Mouse (Mus musculus): Measurements from ENCODE around the gene Olfr678.
"Not testable (repeated sequence)": the region's sequence is repeated elsewhere in the genome, so short reads cannot be mapped to it uniquely, and the experiment has no call there.

Olfr678 gene

GRCm38 (mm10) chr7:105064175-105064574, at the start of gene Olfr678:
Gene Olfr678, plus strand, starts transcription at chr7:105064475.
- no peak for DNase-seq (ENCODE audit: low read depth, low spot score)

DNA sequence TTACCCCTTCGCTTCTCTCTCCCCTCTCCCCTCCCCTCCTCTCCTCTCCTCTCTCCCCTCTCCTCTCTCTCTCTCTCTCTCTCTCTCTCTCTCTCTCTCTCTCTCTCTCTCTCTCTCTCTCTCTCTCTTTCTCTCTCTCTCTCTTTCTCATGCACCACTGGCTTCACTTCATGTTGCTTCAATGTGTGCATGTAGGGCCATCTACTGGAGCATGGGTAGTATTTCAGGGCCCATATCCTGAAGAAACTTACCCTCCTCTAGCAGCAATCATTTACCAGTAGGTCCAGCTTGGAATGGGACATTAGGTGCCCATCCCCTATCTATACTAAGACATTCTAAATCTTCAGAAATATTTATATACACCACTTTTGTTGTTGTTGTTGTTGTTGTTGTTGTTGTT, 41.7 kb upstream of the Olfr678 start:
- no peak for DNase-seq (ENCODE audit: low read depth, low spot score)

GRCm38 (mm10) chr7:105028360-105028759, 35.9 kb upstream of the Olfr678 start, which contains the start of gene Olfr675:
Gene Olfr675, minus strand, starts transcription at chr7:105028460.
- DNase-seq (ENCODE audit: low read depth, low spot score): no peak

- no peak for DNase-seq (ENCODE audit: low read depth, low spot score)
These were observed 31.9 kb upstream of the Olfr678 start, which contains the start of gene Olfr676 for GRCm38 (mm10) chr7:105032398-105032797. Gene Olfr676, plus strand, starts transcription at chr7:105032698.

DNA sequence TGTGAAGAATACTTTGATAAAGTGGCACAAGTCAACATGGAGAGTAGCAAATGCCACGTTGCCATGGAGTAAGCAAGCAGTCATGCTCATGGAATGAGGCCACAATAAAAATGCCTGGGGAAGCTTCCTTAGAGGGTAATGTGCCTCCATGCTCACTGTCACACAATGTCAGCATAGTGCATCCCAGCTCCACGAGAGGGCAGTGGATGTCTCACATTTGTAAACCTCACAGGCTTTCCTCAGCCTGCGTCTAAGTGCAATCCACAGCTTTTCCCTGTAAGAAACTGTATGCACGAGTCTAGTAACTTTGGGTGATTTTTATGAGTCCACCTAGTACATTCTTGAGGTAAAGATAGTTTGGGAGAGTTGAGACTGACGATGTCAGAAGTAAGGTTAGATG, 30.4 kb upstream of the Olfr678 start:
- DNase-seq (ENCODE audit: low read depth, low spot score): not testable (repeated sequence)

DNA sequence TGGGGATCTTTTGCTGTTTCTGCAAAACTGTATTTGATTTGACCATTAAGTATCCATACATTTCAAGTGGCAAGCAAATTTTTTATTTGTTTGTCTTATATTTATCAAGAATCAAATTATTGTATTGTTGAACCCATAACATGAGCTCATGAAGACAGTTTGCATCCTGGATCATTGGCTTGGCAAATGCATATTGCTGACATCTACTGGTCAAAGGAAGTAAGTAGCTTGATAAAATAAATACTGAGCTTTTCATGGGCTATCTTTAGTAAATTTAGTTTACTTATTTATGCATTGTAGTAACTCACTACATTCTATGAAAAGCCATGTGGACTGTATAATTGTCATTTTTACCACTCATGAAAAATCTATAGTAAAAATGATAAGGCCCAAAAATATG, 5.3 kb upstream of the Olfr678 start:
- DNase-seq (ENCODE audit: low read depth, low spot score): no peak

- no peak for DNase-seq (ENCODE audit: low read depth, low spot score)
These were observed 16.6 kb downstream of the Olfr678 start, which contains the start of gene Olfr679 for GRCm38 (mm10) chr7:105080905-105081304. Gene Olfr679, plus strand, starts transcription at chr7:105081205.

DNA sequence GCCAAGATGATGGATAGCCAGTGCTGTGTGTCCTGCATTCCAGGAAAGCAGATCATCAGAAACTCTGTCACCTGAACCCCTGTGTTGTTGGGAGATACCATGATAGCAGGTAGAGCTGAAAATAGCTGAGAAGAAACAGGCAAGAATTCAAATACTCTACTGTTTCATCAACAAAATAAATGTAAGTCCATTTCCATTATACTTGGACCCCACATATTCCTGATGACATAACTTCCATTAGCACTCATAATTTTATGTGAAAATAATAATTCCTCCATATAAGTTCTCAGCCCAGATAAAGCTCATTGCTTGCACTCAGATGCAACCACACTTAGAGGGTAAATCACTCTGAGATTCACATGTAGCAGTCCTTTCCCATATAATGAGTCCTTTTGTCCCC, 28.4 kb downstream of the Olfr678 start, which contains the start of gene Olfr680-ps1:
TSS of gene Olfr680-ps1 (minus strand) at position 101 of the 400 bp plus-strand sequence.
- DNase-seq (ENCODE audit: low read depth, low spot score): not testable (repeated sequence)

- DNase-seq (ENCODE audit: low read depth, low spot score): no peak
These were observed 52.3 kb downstream of the Olfr678 start, which contains the start of gene Olfr681 for GRCm38 (mm10) chr7:105116536-105116935. Gene Olfr681, plus strand, starts transcription at chr7:105116836.

Measured in mesoderm, embryonic 11.5 days (tissue).